Mouse (Mus musculus) midbrain, postnatal 0 days (tissue): ENCODE results near the gene Aaas. TPM values are rescaled to one million over a fixed set of nuclear protein-coding genes. Genes with fewer than 3 reads are reported as not detected.

ENCODE experiments used
- ATAC-seq: fragments of 200-750 bp; cut with Nextera tagmentation; 2 replicates; pipeline ENCODE4 v1.8.0; 2017; ENCODE audit warnings: moderate number of reproducible peaks, mild to moderate bottlenecking, moderate TSS enrichment, moderate library complexity; ENCODE audit not compliant: low FRiP score
- DNase-seq: peaks from one replicate; pipeline ENCODE4 v3.0.0-alpha.2; 2015; ENCODE audit warnings: low spot score
- H3K27ac ChIP-seq: fragments of 300-500 bp; sonication (generic); 2 replicates; pipeline ENCODE4 v1.5.1; 2014; ENCODE audit warnings: low read depth, mild to moderate bottlenecking, low read length, mixed read lengths
- H3K27me3 ChIP-seq: fragments of 300-500 bp; sonication (generic); 2 replicates; pipeline ENCODE4 v1.6.1; 2014; ENCODE audit warnings: low read length, control low read depth, mixed read lengths; ENCODE audit not compliant: insufficient read depth
- H3K36me3 ChIP-seq: fragments of 300-500 bp; sonication (generic); 2 replicates; pipeline ENCODE4 v1.6.1; 2014; ENCODE audit warnings: low read length, control low read depth, mixed read lengths; ENCODE audit not compliant: insufficient read depth
- H3K4me1 ChIP-seq: fragments of 300-500 bp; sonication (generic); 2 replicates; pipeline ENCODE4 v1.6.1; 2014; ENCODE audit warnings: mild to moderate bottlenecking, control low read depth, antibody characterized with exemption, low read length, mixed read lengths; ENCODE audit not compliant: insufficient read depth
- H3K4me2 ChIP-seq: fragments of 300-500 bp; sonication (generic); 2 replicates; pipeline ENCODE4 v1.6.1; 2014; ENCODE audit warnings: low read depth, mild to moderate bottlenecking, low read length, mixed read lengths; ENCODE audit not compliant: poor library complexity, severe bottlenecking
- H3K4me3 ChIP-seq: fragments of 300-500 bp; sonication (generic); 2 replicates; pipeline ENCODE4 v1.5.1; 2014; ENCODE audit warnings: low read depth, mild to moderate bottlenecking, low read length, moderate library complexity
- H3K9ac ChIP-seq: fragments of 300-500 bp; sonication (generic); replicated peaks from 2 replicates; pipeline ENCODE4 v1.6.1; 2014; ENCODE audit warnings: mild to moderate bottlenecking, low read length, moderate library complexity, mixed read lengths; ENCODE audit not compliant: poor library complexity, severe bottlenecking
- H3K9me3 ChIP-seq: fragments of 300-500 bp; sonication (generic); 2 replicates; pipeline ENCODE4 v1.6.1; 2016; ENCODE audit warnings: low read length, control low read depth
- CTCF ChIP-seq: IDR thresholded peaks from 2 replicates; pipeline ENCODE4 v1.5.1; 2016; ENCODE audit warnings: antibody characterized with exemption, mild to moderate bottlenecking
- WGBS: fragments of 180-500 bp; shearing (Covaris S2); extraction: QIAGEN DNeasy Blood & Tissue Kit; methylation state at CpG from one replicate; pipeline ENCODE4 v1.1.7; 2014; 5-methylcytosine and 5-hydroxymethylcytosine counted together
- polyA plus RNA-seq: library from polyadenylated mRNA; unstranded; fragments of >200 nt; fragmentation: Nextera tagmentation; extraction: Ambion mirVana; gene quantifications from 2 replicates; pipeline ENCODE4 v1.2.1, GENCODE M21; 2015
- total RNA-seq: library from RNA; depleted of rRNA; stranded (reverse); fragments of >200 nt; gene quantifications from 2 replicates; pipeline ENCODE4 v1.2.3, GENCODE M21; 2014

The Aaas gene
- total and polyA plus RNA-seq, 2 experiments from 2014 or later = 30.1 to 31.1 TPM

- no peak for TF ChIP-seq CTCF
- H3K27ac ChIP-seq = no peak overlapping the region
- 100% methylated on average over 1 of the region's 1 CpGs for WGBS
Measured at GRCm38 (mm10) chr15:102364678-102365077, 14.1 kb upstream of the Aaas start.

GRCm38 (mm10) chr15:102362648-102363047 is 12.1 kb upstream of the Aaas start:
- H3K9me3 ChIP-seq = no peaks in the 10 kb centered on the region
- no peaks in the 10 kb centered on the region for H3K36me3 ChIP-seq
- no peak for TF ChIP-seq CTCF
- no peak for DNase-seq
- no peak overlapping the region for H3K4me3 ChIP-seq
- 8% methylated on average over 13 of the region's 14 CpGs for WGBS
- H3K4me1 ChIP-seq = peaks cover 4% of the 10 kb centered on the region; the same call in 1 of the 2 replicates
- peaks cover 20% of the 10 kb centered on the region for H3K27me3 ChIP-seq
- ATAC-seq = no peak
- H3K9ac ChIP-seq = no peak overlapping the region
- H3K4me2 ChIP-seq = peak overlapping the region; percentile 28
- no peak overlapping the region for H3K27ac ChIP-seq

More at GRCm38 (mm10) chr15:102364678-102365077, 14.1 kb upstream of the Aaas start:
- no peak overlapping the region for H3K4me2 ChIP-seq
- H3K4me1 ChIP-seq = no peaks in the 10 kb centered on the region
- ATAC-seq = no peak
- no peak for DNase-seq
- H3K36me3 ChIP-seq = no peaks in the 10 kb centered on the region
- H3K9ac ChIP-seq = no peak overlapping the region
- peaks cover 6% of the 10 kb centered on the region; the same call in 1 of the 2 replicates for H3K27me3 ChIP-seq
- H3K9me3 ChIP-seq = no peaks in the 10 kb centered on the region
- H3K4me3 ChIP-seq = no peak overlapping the region

GRCm38 (mm10) chr15:102358834-102359233 is 8.3 kb upstream of the Aaas start:
- Histone ChIP-seq H3K27ac (no peak overlapping the region), H3K9ac (no peak overlapping the region), H3K4me1 (peaks cover 10% of the 10 kb centered on the region), H3K9me3 (no peaks in the 10 kb centered on the region), H3K27me3 (peaks cover 39% of the 10 kb centered on the region), H3K36me3 (no peaks in the 10 kb centered on the region), H3K4me2 (no peak overlapping the region), H3K4me3 (no peak overlapping the region)
- no peak for TF ChIP-seq CTCF
- WGBS = 26% methylated on average over 5 of the region's 5 CpGs
- DNase-seq (no peak), ATAC-seq (no peak)

GRCm38 (mm10) chr15:102358126-102358525 is 7.6 kb upstream of the Aaas start:
- ATAC-seq = no peak
- Histone ChIP-seq H3K27me3 (peaks cover 39% of the 10 kb centered on the region), H3K4me2 (peak overlapping the region; percentile 43), H3K27ac (no peak overlapping the region), H3K36me3 (no peaks in the 10 kb centered on the region), H3K4me1 (peaks cover 10% of the 10 kb centered on the region), H3K9me3 (no peaks in the 10 kb centered on the region), H3K9ac (0 out of 2 replicates have a peak overlapping the region, but pooled peaks have one; percentile 3), H3K4me3 (peak overlapping the region; percentile 25)
- no peak for DNase-seq
- 6% methylated on average over 23 of the region's 25 CpGs for WGBS
- peak; percentile 26; the same call in 1 of the 2 replicates for TF ChIP-seq CTCF

- peaks cover 10% of the 10 kb centered on the region for H3K4me1 ChIP-seq
- no peaks in the 10 kb centered on the region for H3K9me3 ChIP-seq
- no peak overlapping the region for H3K4me3 ChIP-seq
- H3K27ac ChIP-seq = 0 out of 2 replicates have a peak overlapping the region, but pooled peaks have one; percentile 32
- ATAC-seq = no peak
- no peak overlapping the region for H3K9ac ChIP-seq
- H3K4me2 ChIP-seq = no peak overlapping the region
- 39% methylated on average over 16 of the region's 16 CpGs for WGBS
- no peak for TF ChIP-seq CTCF
- H3K36me3 ChIP-seq = no peaks in the 10 kb centered on the region
- H3K27me3 ChIP-seq = peaks cover 36% of the 10 kb centered on the region
- no peak for DNase-seq
Measured at GRCm38 (mm10) chr15:102356501-102357325, 6.1 kb upstream of the Aaas start.

GRCm38 (mm10) chr15:102355871-102356441 is 5.4 kb upstream of the Aaas start:
- peak; percentile 26 for DNase-seq
- WGBS = 2% methylated on average over 38 of the region's 38 CpGs
- Histone ChIP-seq H3K27me3 (peaks cover 36% of the 10 kb centered on the region), H3K4me3 (peak overlapping the region; percentile 49), H3K4me2 (peak overlapping the region; percentile 97), H3K9me3 (no peaks in the 10 kb centered on the region), H3K9ac (peak overlapping the region; percentile 56), H3K27ac (peak overlapping the region; percentile 32; the same call in 1 of the 2 replicates), H3K36me3 (no peaks in the 10 kb centered on the region), H3K4me1 (peaks cover 12% of the 10 kb centered on the region)
- no peak for TF ChIP-seq CTCF
- ATAC-seq = peak; percentile 33; the same call in 1 of the 2 replicates
